Mouse (Mus musculus): ENCODE measurements around the gene Zdhhc14. TPM values are rescaled to one million over a fixed set of nuclear protein-coding genes. Genes with fewer than 3 reads are reported as not detected.

Zdhhc14 gene
- total RNA-seq, 2 experiments from 2014 or later = 2.0 to 4.3 TPM

DNA sequence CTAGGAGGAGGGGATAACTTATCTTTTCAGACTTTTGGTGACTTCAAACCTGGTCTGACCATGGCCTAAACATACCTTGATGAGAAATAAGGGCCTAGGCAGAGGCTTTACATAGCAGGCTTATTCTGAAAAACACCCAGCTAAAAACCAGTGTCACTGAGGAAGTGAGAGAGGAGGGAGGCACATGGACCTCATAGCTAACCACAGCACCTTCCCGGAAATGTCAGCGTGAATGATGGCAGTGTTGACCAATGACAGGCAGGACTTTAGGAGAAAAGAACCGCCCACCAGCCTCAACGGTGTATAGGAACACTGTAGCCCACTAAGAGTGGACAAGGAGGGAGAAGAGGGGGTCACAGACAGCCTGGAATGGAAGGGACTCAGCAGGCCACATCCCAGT lies 224.6 kb downstream of the Zdhhc14 start:
- no peak overlapping the region for H3K4me3 ChIP-seq
- no peak for TF ChIP-seq CTCF (IDR thresholded peaks at IDR 0.05)
- intact Hi-C loops (cut with DNase I) = no loop called here
- no peak overlapping the region for H3K27ac ChIP-seq
- DNase-seq = no peak

DNA sequence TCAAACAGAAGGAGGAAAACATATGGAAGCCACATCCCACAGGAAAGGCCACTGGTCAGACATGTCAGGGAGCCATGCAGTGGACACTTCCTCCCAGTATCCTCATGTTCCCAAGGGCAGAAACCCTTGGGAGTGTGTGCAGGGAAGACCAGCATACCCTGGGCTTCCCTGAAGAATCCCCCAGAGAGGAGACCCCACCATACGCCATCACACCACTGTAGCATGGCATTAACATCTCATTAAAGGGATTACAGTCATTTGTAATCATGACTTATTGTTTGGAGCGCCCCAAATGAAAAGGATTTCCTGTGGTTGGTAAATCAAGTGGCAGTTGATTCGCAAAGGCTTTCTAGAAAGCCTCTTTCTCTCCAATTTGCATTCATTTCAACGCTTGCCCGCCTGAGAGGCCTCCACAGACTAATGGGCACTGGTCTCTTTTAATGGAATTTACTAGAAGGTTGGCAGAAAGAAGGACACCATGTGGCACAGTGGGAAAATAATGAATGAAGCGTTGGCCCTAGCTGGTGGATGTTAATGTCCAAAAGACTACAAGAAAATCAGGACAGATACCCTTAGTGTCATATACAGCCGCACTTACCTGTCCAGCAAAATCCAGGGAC lies 226.5 kb downstream of the Zdhhc14 start:
- Histone ChIP-seq H3K4me3 (no peak overlapping the region), H3K27ac (no peak overlapping the region)
- no peak for TF ChIP-seq CTCF (IDR thresholded peaks at IDR 0.05)
- intact Hi-C loops (cut with DNase I) = no loop called here
- no peak for DNase-seq

DNA sequence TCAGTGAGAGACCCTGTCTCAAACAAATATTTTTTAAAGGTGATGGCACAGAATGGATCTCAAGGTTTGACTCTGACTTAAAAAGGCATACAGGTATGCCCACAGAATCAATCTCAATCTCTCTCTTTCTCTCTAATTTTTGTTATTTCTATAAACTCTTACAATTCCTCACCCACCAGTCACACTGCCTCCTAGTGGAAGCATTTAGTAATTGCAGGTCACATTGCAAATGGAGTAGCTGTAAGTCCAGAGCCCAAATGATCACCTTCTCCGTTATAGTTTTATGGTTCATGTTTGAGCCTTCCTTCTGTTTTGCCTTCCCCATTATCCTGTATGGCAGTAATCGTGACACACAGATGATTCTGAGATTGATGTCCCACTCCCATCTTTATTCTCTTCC lies 230.4 kb downstream of the Zdhhc14 start:
- peak; percentile 58 for TF ChIP-seq CTCF (IDR thresholded peaks at IDR 0.05)
- Histone ChIP-seq H3K4me3 (no peak overlapping the region), H3K27ac (no peak overlapping the region)
- DNase-seq = no peak
- intact Hi-C loops (cut with DNase I) = no loop called here

DNA sequence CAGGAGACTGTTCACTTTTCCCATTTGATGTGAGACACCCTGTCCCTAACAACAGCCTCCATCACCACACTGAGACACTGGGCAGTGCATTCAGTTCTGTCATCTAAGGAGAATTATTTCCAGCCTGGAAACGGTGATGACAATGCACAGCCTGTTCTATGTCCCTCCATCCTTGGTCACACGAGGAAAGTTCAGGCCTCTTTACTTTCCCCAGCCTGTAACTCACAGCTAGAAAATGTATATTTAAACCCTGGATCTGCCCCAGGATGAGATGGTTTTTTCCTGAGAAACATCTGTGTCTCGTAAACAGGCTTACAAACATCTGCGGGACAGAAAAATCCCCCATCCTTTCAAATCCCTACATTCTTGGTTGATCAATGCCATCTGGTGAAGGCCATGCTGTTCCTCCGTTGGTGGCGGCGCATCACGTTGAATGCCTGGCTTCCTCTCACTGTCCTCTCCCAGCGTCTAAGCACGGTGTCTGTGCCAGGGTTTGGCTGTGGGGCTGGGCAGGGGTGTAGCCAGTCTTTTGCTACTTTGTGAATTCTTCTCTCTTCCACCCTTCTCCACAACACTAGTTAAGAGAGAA lies 231.3 kb downstream of the Zdhhc14 start:
- no peak for DNase-seq
- intact Hi-C loops (cut with DNase I) = no loop called here
- no peak overlapping the region for H3K4me3 ChIP-seq
- no peak for TF ChIP-seq CTCF (IDR thresholded peaks at IDR 0.05)
- H3K27ac ChIP-seq = no peak overlapping the region

DNA sequence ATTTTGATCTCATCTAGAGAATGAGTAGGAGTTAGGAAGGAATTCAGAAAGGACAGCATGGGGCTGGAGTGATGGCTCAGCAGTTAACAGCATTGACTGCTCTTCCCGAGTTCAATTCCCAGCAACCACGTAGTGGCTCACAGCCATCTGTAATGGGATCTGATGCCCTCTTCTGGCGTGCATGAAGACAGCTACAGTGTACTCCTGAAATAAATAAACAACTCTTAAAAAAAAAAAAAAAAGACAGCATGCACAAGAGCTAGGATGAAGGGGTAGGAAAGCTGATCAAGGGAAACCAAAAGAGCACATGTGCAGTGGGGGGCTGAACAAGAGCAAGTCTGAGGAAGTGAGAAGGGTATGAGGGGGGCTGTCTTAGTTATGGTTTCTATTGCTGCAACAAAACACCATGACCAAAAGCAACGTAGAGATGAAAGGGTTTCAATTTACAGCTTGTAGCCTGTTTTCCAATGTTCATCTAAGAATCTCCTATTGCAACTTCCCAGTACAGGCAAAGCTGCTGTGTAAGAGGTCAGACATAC lies 237.3 kb downstream of the Zdhhc14 start:
- no peak overlapping the region for H3K4me3 ChIP-seq
- no peak overlapping the region for H3K27ac ChIP-seq
- peak; percentile 13; the same call in 1 of the 2 replicates for TF ChIP-seq CTCF (IDR thresholded peaks at IDR 0.05)
- DNase-seq = no peak
- intact Hi-C loops (cut with DNase I) = no loop called here

DNA sequence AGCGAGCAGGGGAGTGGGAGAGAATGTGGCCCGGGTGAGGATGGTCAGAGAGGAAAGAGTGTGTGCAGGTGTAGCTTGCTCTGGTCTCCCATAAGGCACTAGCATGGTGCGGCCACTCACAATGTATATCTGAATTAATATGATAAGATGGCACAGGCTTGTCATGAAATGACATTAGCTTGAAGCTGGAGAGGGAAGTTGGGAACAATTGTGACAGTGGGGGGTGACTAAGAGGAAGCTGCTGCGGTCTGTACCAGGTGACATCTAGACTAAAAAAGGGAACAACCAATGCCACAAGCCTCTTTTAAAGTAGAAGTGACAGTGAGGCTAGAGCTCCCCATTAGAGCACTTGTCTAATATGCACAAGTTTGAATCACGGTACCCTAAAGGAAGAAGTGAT lies 238.2 kb downstream of the Zdhhc14 start:
- H3K27ac ChIP-seq = no peak overlapping the region
- intact Hi-C loops (cut with DNase I) = no loop called here
- no peak overlapping the region for H3K4me3 ChIP-seq
- no peak for TF ChIP-seq CTCF (IDR thresholded peaks at IDR 0.05)
- no peak for DNase-seq

DNA sequence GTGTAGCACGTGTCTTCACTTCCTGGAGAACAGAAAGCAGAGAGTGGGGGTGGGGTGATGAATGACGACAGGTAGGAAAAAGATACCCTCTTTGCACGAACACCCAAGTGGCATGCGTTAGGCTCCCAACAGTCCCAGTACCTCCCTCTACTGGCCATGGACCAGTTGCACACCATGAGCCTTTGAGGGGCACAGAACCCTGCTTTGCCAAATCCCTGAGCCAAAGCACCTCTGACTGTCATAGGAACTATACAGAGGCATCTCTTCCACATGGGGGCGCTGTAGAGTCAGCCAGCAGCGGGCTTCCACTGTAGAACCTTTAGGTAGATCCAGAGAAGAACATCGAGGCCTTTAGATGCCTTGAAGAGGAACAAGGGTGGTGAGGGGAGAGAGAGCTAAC lies 241.0 kb downstream of the Zdhhc14 start:
- DNase-seq = peak; percentile 50
- intact Hi-C loops (cut with DNase I) = no loop called here
- TF ChIP-seq CTCF (IDR thresholded peaks at IDR 0.05) = peak; percentile 57

DNA sequence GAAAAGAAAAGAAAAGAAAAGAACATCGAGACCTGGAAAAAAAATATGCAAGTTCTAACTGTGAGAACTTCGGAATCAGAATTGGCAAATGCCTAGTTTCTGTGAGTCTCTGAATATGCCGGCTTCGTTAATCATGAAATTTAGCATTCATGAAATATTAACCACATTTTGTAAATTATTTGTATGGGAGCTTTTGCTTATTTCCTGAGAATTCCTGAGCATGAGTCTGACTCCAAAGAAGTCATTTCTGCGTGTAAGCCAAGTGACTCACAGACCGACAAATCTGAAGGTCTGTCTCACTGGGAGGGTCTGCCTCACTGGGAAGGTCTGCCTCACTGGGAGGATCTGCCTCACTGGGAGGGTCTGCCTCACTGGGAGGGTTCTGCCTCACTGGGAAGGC lies 248.7 kb downstream of the Zdhhc14 start:
- no peak overlapping the region for H3K27ac ChIP-seq
- H3K4me3 ChIP-seq = no peak overlapping the region
- DNase-seq = no peak
- intact Hi-C loops (cut with DNase I) = no loop called here
- no peak for TF ChIP-seq CTCF (IDR thresholded peaks at IDR 0.05)

More for the DNA sequence above, 241.0 kb downstream of the Zdhhc14 start:
- H3K27ac ChIP-seq = no peak overlapping the region
- no peak overlapping the region for H3K4me3 ChIP-seq

DNA sequence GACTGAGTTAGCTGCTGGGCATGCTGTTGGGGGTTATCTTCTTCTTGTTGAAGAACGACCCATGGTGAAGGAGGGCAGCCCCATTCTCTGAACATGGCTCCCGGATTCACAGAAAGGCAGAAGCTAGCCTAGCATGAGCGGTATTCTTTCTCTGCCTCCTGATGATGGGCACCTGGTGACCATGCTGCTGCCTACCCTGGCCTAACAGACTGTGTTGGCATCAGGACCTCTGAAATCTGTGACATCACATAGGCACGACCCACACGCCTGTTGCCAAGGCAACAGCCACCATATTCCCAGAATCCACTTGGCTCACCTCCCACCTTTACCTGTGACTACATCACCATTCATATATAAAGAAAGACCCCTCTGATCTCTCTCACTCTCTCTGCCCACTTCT lies 251.7 kb downstream of the Zdhhc14 start:
- TF ChIP-seq CTCF (IDR thresholded peaks at IDR 0.05) = no peak
- no peak for DNase-seq
- no peak overlapping the region for H3K4me3 ChIP-seq
- intact Hi-C loops (cut with DNase I) = no loop called here
- H3K27ac ChIP-seq = no peak overlapping the region

DNA sequence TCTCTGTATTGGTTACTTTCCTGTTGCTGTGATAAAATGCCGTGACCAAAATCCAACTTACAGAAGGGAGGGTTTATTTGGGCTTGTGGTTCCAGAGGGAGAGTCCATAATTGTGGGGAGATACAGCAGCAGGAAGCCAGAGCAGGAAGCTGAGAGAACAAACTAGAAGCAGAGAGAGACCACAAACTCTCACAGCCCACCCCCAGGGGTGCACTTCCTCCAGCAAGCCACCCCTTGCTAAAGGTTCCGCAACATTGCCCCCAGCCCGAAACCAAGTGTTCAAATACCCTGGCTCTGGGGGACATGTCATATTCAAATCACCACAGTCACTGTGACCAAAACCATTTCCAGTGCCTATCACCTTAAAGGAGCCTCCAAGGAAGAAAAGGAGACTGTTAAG lies 254.0 kb downstream of the Zdhhc14 start:
- intact Hi-C loops (cut with DNase I) = loop anchor here (5.0 kb wide), 1 partner anchor 254 kb away; the partner anchor contains the start of gene Zdhhc14
- no peak for DNase-seq
- Histone ChIP-seq H3K4me3 (no peak overlapping the region), H3K27ac (no peak overlapping the region)
- no peak for TF ChIP-seq CTCF (IDR thresholded peaks at IDR 0.05)

DNA sequence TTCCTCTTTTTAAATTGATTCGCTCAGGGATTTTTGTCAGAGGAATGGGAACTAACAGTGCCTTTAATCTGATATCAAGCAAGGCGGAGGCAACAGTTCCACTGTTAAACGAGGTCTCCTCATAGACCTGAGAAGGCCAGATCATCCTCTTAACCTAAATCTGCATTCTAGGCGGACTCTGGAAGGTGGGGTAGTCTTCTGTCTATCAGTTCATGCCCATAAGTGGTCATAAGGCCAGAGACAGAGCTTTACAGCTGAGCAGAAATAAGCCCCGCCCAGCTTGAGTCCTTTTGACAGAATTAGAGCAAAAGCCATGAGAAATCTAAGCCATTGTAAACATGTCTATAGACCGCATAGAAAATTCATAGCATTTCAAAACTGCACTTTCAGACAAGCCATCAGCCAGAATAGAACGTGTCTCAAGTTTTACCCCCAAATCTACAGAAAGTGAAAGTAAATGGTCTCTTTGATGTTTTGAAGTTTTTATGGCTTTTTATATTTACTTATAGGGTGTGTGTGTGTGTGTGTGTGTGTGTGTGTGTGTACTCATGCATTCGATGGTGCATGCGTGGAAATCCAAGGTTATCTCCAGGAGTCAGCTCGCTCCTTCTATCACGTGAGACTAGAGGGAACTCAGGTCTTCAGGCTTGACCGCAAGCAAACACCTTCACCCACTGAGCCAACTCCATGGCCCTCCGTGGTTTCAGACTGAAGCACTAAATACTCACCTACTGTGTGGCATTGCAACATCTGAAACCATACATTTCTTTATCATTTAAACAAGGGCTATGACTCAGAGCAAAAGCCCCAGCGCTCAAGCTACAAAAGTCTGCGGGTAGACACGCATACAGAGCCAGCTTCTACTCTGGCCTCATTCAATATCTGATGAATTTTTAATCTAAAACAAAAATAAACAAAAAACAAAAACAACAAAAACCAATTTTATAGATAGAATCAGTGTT lies 255.5 kb downstream of the Zdhhc14 start:
- intact Hi-C loops (cut with DNase I) = loop anchor here (5.0 kb wide), 1 partner anchor 256 kb away; the partner anchor contains the start of gene Zdhhc14
- no peak for DNase-seq
- Histone ChIP-seq H3K4me3 (no peak overlapping the region), H3K27ac (no peak overlapping the region)
- no peak for TF ChIP-seq CTCF (IDR thresholded peaks at IDR 0.05)

DNA sequence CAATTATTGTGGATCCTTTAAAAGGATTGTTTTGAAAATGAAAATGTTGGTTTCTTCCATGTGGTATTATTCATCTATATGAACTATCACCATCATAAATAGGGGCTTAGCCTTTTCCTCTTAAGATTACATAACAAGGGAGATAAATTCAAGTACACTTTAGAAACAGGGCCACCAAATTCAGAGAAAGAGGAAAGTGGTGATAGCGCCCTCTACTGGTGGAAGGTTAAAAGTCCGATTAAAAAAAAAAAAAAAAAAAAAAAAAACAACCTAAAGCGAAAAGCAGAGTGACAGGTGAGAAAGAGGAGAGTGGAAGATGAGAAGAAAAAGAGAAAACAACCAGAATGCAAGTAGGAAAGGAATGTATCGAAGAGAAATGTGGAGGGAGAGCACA lies 256.1 kb downstream of the Zdhhc14 start:
- DNase-seq = no peak
- intact Hi-C loops (cut with DNase I) = loop anchor here (5.0 kb wide), 1 partner anchor 256 kb away; the partner anchor contains the start of gene Zdhhc14
- Histone ChIP-seq H3K27ac (no peak overlapping the region), H3K4me3 (no peak overlapping the region)
- TF ChIP-seq CTCF (IDR thresholded peaks at IDR 0.05) = peak; percentile 70

DNA sequence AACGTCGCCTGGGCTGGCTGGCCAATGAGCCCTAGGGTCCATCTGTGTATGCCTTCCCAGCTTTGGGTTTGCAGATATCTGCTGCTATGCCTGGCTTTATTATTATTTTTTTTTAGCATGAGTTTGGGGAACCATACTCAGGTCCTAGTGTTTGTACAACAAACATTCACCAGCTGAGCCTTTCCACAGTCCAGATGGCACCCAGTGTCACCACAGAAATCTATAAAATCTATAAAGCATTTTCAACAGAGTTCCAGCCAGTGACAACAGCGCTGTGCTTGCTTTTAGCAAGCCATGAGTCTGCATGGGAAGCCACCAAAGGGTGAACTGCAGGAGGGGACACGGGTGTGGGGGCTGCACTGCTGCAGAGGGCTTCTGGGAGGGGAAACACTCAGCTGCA lies 257.9 kb downstream of the Zdhhc14 start:
- TF ChIP-seq CTCF (IDR thresholded peaks at IDR 0.05) = no peak
- no peak for DNase-seq
- no peak overlapping the region for H3K4me3 ChIP-seq
- no peak overlapping the region for H3K27ac ChIP-seq
- intact Hi-C loops (cut with DNase I) = no loop called here

Data from gastrocnemius, adult 2 months (tissue).